Mouse (Mus musculus) lung, embryonic 16.5 days (tissue): ENCODE measurements at regions not wholly inside any gene's neighbourhood (a gene's known extent, or its start where the extent isn't known, plus 50 kb on each side); places are given as distances from the start of the nearest gene placed in this dataset.

Source experiments
- ATAC-seq: fragments of 200-750 bp; cut with Nextera tagmentation; 2 replicates; pipeline ENCODE4 v1.8.0; 2017; ENCODE audit warnings: low read depth, mild to moderate bottlenecking, moderate library complexity
- H3K27ac ChIP-seq: fragments of 300-500 bp; sonication (generic); 2 replicates; pipeline ENCODE4 v1.5.1; 2014; ENCODE audit warnings: mild to moderate bottlenecking, control low read depth, low read length
- H3K27me3 ChIP-seq: fragments of 300-500 bp; sonication (generic); 2 replicates; pipeline ENCODE4 v1.6.1; 2014; ENCODE audit warnings: low read depth, low read length, mixed read lengths; ENCODE audit not compliant: control insufficient read depth, insufficient read depth
- H3K36me3 ChIP-seq: fragments of 300-500 bp; sonication (generic); 2 replicates; pipeline ENCODE4 v1.6.1; 2014; ENCODE audit warnings: low read length; ENCODE audit not compliant: control insufficient read depth, insufficient read depth
- H3K4me1 ChIP-seq: fragments of 300-500 bp; sonication (generic); replicated peaks from 2 replicates; pipeline ENCODE4 v1.6.1; 2014; ENCODE audit warnings: low read length, mixed read lengths; ENCODE audit not compliant: control insufficient read depth, insufficient read depth
- H3K4me2 ChIP-seq: fragments of 300-500 bp; sonication (generic); 2 replicates; pipeline ENCODE4 v1.6.1; 2014; ENCODE audit warnings: low read depth, low read length, control low read depth
- H3K4me3 ChIP-seq: fragments of 300-500 bp; sonication (generic); 2 replicates; pipeline ENCODE4 v1.5.1; 2014; ENCODE audit warnings: mild to moderate bottlenecking, low read length, control low read depth
- H3K9ac ChIP-seq: fragments of 300-500 bp; sonication (generic); 2 replicates; pipeline ENCODE4 v1.6.1; 2014; ENCODE audit warnings: low read length, control low read depth
- H3K9me3 ChIP-seq: fragments of 300-500 bp; sonication (generic); 2 replicates; pipeline ENCODE4 v1.6.1; 2016; ENCODE audit warnings: low read length; ENCODE audit not compliant: control insufficient read depth
- WGBS: fragments of 180-500 bp; shearing (Covaris S2); extraction: QIAGEN DNeasy Blood & Tissue Kit; methylation state at CpG from one replicate; pipeline ENCODE4 v1.1.7; 2014; 5-methylcytosine and 5-hydroxymethylcytosine counted together

GRCm38 (mm10) chr3:143107733-143108291 lies 226.0 kb upstream of the Pkn2 start:
- no peaks in the 10 kb centered on the region for H3K36me3 ChIP-seq
- no peak overlapping the region for H3K4me3 ChIP-seq
- H3K4me2 ChIP-seq: peak overlapping the region; percentile 29; the same call in 1 of the 2 replicates
- peak; percentile 69 for ATAC-seq
- WGBS: 30% methylated on average over 13 of the region's 13 CpGs
- peaks cover 9% of the 10 kb centered on the region for H3K4me1 ChIP-seq
- H3K9ac ChIP-seq: no peak overlapping the region
- no peaks in the 10 kb centered on the region for H3K9me3 ChIP-seq
- no peak overlapping the region for H3K27ac ChIP-seq
- H3K27me3 ChIP-seq: no peaks in the 10 kb centered on the region

GRCm38 (mm10) chr3:143104734-143105133 lies 222.9 kb upstream of the Pkn2 start:
- Histone ChIP-seq H3K36me3 (no peaks in the 10 kb centered on the region), H3K9me3 (no peaks in the 10 kb centered on the region), H3K4me2 (no peak overlapping the region), H3K27me3 (no peaks in the 10 kb centered on the region; the same call in 1 of the 2 replicates), H3K4me3 (no peak overlapping the region), H3K4me1 (peaks cover 9% of the 10 kb centered on the region), H3K27ac (no peak overlapping the region), H3K9ac (no peak overlapping the region)
- 31% methylated on average over 2 of the region's 2 CpGs for WGBS
- no peak for ATAC-seq

- no peak overlapping the region for H3K4me2 ChIP-seq
- H3K36me3 ChIP-seq: no peaks in the 10 kb centered on the region
- H3K27ac ChIP-seq: no peak overlapping the region
- H3K4me3 ChIP-seq: no peak overlapping the region
- peaks cover 9% of the 10 kb centered on the region for H3K4me1 ChIP-seq
- 15% methylated on average over 3 of the region's 3 CpGs for WGBS
- peak; percentile 66 for ATAC-seq
- no peak overlapping the region for H3K9ac ChIP-seq
- H3K27me3 ChIP-seq: no peaks in the 10 kb centered on the region; the same call in 1 of the 2 replicates
- H3K9me3 ChIP-seq: no peaks in the 10 kb centered on the region
These were observed 221.5 kb upstream of the Pkn2 start for GRCm38 (mm10) chr3:143103333-143103732.

- Histone ChIP-seq H3K9ac (peak overlapping the region; percentile 55), H3K9me3 (no peaks in the 10 kb centered on the region), H3K36me3 (no peaks in the 10 kb centered on the region), H3K4me1 (peaks cover 6% of the 10 kb centered on the region; the same call in 1 of the 2 replicates), H3K4me2 (peak overlapping the region; percentile 69), H3K27me3 (no peaks in the 10 kb centered on the region; the same call in 1 of the 2 replicates), H3K27ac (no peak overlapping the region), H3K4me3 (peak overlapping the region; percentile 45)
- WGBS: 4% methylated on average over 34 of the region's 59 CpGs
- peak; percentile 59 for ATAC-seq
These were observed 219.2 kb upstream of the Pkn2 start for GRCm38 (mm10) chr3:143100810-143101645.

GRCm38 (mm10) chr3:143100203-143100602 lies 218.4 kb upstream of the Pkn2 start:
- Histone ChIP-seq H3K27ac (no peak overlapping the region), H3K4me3 (no peak overlapping the region; the same call in 1 of the 2 replicates), H3K4me1 (peaks cover 6% of the 10 kb centered on the region; the same call in 1 of the 2 replicates), H3K9ac (no peak overlapping the region), H3K9me3 (no peaks in the 10 kb centered on the region), H3K36me3 (no peaks in the 10 kb centered on the region), H3K4me2 (peak overlapping the region; percentile 69; the same call in 1 of the 2 replicates), H3K27me3 (no peaks in the 10 kb centered on the region; the same call in 1 of the 2 replicates)
- ATAC-seq: no peak
- 58% methylated on average over 7 of the region's 7 CpGs for WGBS

GRCm38 (mm10) chr3:143092206-143092605 lies 210.4 kb upstream of the Pkn2 start:
- no peaks in the 10 kb centered on the region for H3K27me3 ChIP-seq
- H3K36me3 ChIP-seq: no peaks in the 10 kb centered on the region
- ATAC-seq: no peak
- H3K4me1 ChIP-seq: peaks cover 3% of the 10 kb centered on the region; the same call in 1 of the 2 replicates
- 49% methylated on average over 4 of the region's 4 CpGs for WGBS
- no peak overlapping the region for H3K27ac ChIP-seq
- H3K4me3 ChIP-seq: no peak overlapping the region
- H3K9ac ChIP-seq: no peak overlapping the region
- no peak overlapping the region for H3K4me2 ChIP-seq
- no peaks in the 10 kb centered on the region for H3K9me3 ChIP-seq

- 0 out of 2 replicates have a peak overlapping the region, but pooled peaks have one; percentile 14 for H3K4me2 ChIP-seq
- peak; percentile 81 for ATAC-seq
- no peaks in the 10 kb centered on the region for H3K36me3 ChIP-seq
- no peak overlapping the region for H3K27ac ChIP-seq
- no peaks in the 10 kb centered on the region for H3K9me3 ChIP-seq
- H3K4me3 ChIP-seq: no peak overlapping the region
- H3K27me3 ChIP-seq: no peaks in the 10 kb centered on the region
- H3K4me1 ChIP-seq: peaks cover 3% of the 10 kb centered on the region; the same call in 1 of the 2 replicates
- 23% methylated on average over 9 of the region's 9 CpGs for WGBS
- no peak overlapping the region for H3K9ac ChIP-seq
These were observed 209.1 kb upstream of the Pkn2 start for GRCm38 (mm10) chr3:143090886-143091285.

GRCm38 (mm10) chr3:143090316-143090715 lies 208.5 kb upstream of the Pkn2 start:
- Histone ChIP-seq H3K27me3 (no peaks in the 10 kb centered on the region), H3K4me1 (peaks cover 3% of the 10 kb centered on the region; the same call in 1 of the 2 replicates), H3K9me3 (no peaks in the 10 kb centered on the region), H3K27ac (no peak overlapping the region), H3K4me2 (no peak overlapping the region), H3K9ac (no peak overlapping the region), H3K36me3 (no peaks in the 10 kb centered on the region), H3K4me3 (no peak overlapping the region)
- no peak for ATAC-seq
- 63% methylated on average over 3 of the region's 3 CpGs for WGBS

GRCm38 (mm10) chr3:143087786-143088185 lies 206.0 kb upstream of the Pkn2 start:
- no peak for ATAC-seq

More at GRCm38 (mm10) chr3:143087786-143088185, 206.0 kb upstream of the Pkn2 start:
- Histone ChIP-seq H3K27me3 (no peaks in the 10 kb centered on the region), H3K4me1 (peaks cover 3% of the 10 kb centered on the region; the same call in 1 of the 2 replicates), H3K9me3 (no peaks in the 10 kb centered on the region), H3K4me2 (no peak overlapping the region), H3K36me3 (no peaks in the 10 kb centered on the region), H3K27ac (no peak overlapping the region), H3K4me3 (no peak overlapping the region), H3K9ac (no peak overlapping the region)
- 63% methylated on average over 3 of the region's 3 CpGs for WGBS
